Mouse (Mus musculus): ENCODE data around the gene Kntc1. TPM values are rescaled to one million over a fixed set of nuclear protein-coding genes. Genes with fewer than 3 reads are reported as not detected.

Gene Kntc1
- polyA plus RNA-seq, 1 experiment from 2014 or later = 22.6 TPM

Other genes starting within 250 kb of the Kntc1 start
- gene B3gnt4, start 239.3 kb upstream of the Kntc1 start, polyA plus RNA-seq (2015; fragmentation: Nextera tagmentation; extraction: Ambion mirVana) = 0.07 TPM in 2 replicates
- gene Diablo, start 225.5 kb upstream of the Kntc1 start, polyA plus RNA-seq (2015; fragmentation: Nextera tagmentation; extraction: Ambion mirVana) = 67.3 and 74.4 TPM in 2 replicates
- gene Gm49027, start 224.2 kb upstream of the Kntc1 start, polyA plus RNA-seq (2015; fragmentation: Nextera tagmentation; extraction: Ambion mirVana) = 0.18 and 0.21 TPM in 2 replicates
- 20.7 and 21.1 TPM in 2 replicates for gene Vps33a, start 176.7 kb upstream of the Kntc1 start, polyA plus RNA-seq (2015; fragmentation: Nextera tagmentation; extraction: Ambion mirVana)
- 12.4 and 13.4 TPM in 2 replicates for gene Clip1, start 65.1 kb upstream of the Kntc1 start, polyA plus RNA-seq (2015; fragmentation: Nextera tagmentation; extraction: Ambion mirVana)
- 30.7 and 42.3 TPM in 2 replicates for gene Zcchc8, start 28.6 kb upstream of the Kntc1 start, polyA plus RNA-seq (2015; fragmentation: Nextera tagmentation; extraction: Ambion mirVana)
- 56.2 and 67.0 TPM in 2 replicates for gene Rsrc2, start 302 bp upstream of the Kntc1 start, polyA plus RNA-seq (2015; fragmentation: Nextera tagmentation; extraction: Ambion mirVana)
- 0.10 and 0.16 TPM in 2 replicates for gene Hcar2, start 115.8 kb downstream of the Kntc1 start, polyA plus RNA-seq (2015; fragmentation: Nextera tagmentation; extraction: Ambion mirVana)
- 0.09 and 0.14 TPM in 2 replicates for gene Hcar1, start 130.3 kb downstream of the Kntc1 start, polyA plus RNA-seq (2015; fragmentation: Nextera tagmentation; extraction: Ambion mirVana)
- gene Denr, start 157.5 kb downstream of the Kntc1 start, polyA plus RNA-seq (2015; fragmentation: Nextera tagmentation; extraction: Ambion mirVana) = 79.0 and 103 TPM in 2 replicates
- 0.92 and 1.2 TPM in 2 replicates for gene Gm43518, start 177.7 kb downstream of the Kntc1 start, polyA plus RNA-seq (2015; fragmentation: Nextera tagmentation; extraction: Ambion mirVana)
- 3.6 and 4.1 TPM in 2 replicates for gene Ccdc62, start 181.0 kb downstream of the Kntc1 start, polyA plus RNA-seq (2015; fragmentation: Nextera tagmentation; extraction: Ambion mirVana)
- gene Hip1r, start 223.9 kb downstream of the Kntc1 start, polyA plus RNA-seq (2015; fragmentation: Nextera tagmentation; extraction: Ambion mirVana) = 11.3 and 12.9 TPM in 2 replicates